Mouse (Mus musculus): ENCODE results near the gene Pip5k1b.

GRCm38 (mm10) chr19:24293537-24293936 is 262.1 kb downstream of the Pip5k1b start:
- TF ChIP-seq MAFK (IDR thresholded peaks at IDR 0.05; ENCODE audit: insufficient read depth, low read depth, low read length) = no peak
- no peak for TF ChIP-seq ZC3H11A (IDR thresholded peaks at IDR 0.05; ENCODE audit: borderline replicate concordance, low read depth, low read length)
- no peak for TF ChIP-seq CHD2 (IDR thresholded peaks at IDR 0.05; ENCODE audit: low read depth, low read length)
- no peak for TF ChIP-seq HCFC1 (IDR thresholded peaks at IDR 0.05; ENCODE audit: borderline replicate concordance, insufficient read depth, low read length)
- no peak for TF ChIP-seq ZNF384 (IDR thresholded peaks at IDR 0.05; ENCODE audit: low read depth, low read length)
